Mouse (Mus musculus) lung, embryonic 14.5 days (tissue): ENCODE data around the gene Plg. TPM values are rescaled to one million over a fixed set of nuclear protein-coding genes. Genes with fewer than 3 reads are reported as not detected.

Experiments used
- ATAC-seq: fragments of 200-750 bp; cut with Nextera tagmentation; 2 replicates; pipeline ENCODE4 v1.8.0; 2017; ENCODE audit warnings: mild to moderate bottlenecking, moderate TSS enrichment, moderate library complexity; ENCODE audit not compliant: insufficient read depth
- DNase-seq: peaks from one replicate; pipeline ENCODE4 v3.0.0-alpha.2; 2015
- H3K27ac ChIP-seq: fragments of 300-500 bp; sonication (generic); 2 replicates; pipeline ENCODE4 v1.5.1; 2014; ENCODE audit warnings: low read depth, mild to moderate bottlenecking, moderate library complexity
- H3K27me3 ChIP-seq: fragments of 300-500 bp; sonication (generic); 2 replicates; pipeline ENCODE4 v1.6.1; 2014; ENCODE audit warnings: low read length, control low read depth; ENCODE audit not compliant: insufficient read depth
- H3K36me3 ChIP-seq: fragments of 300-500 bp; sonication (generic); 2 replicates; pipeline ENCODE4 v1.6.1; 2014; ENCODE audit warnings: control low read depth; ENCODE audit not compliant: insufficient read depth
- H3K4me1 ChIP-seq: fragments of 300-500 bp; sonication (generic); 2 replicates; pipeline ENCODE4 v1.6.1; 2014; ENCODE audit warnings: antibody characterized with exemption, control low read depth; ENCODE audit not compliant: insufficient read depth
- H3K4me2 ChIP-seq: fragments of 300-500 bp; sonication (generic); 2 replicates; pipeline ENCODE4 v1.6.1; 2014; ENCODE audit warnings: mild to moderate bottlenecking
- H3K4me3 ChIP-seq: fragments of 300-500 bp; sonication (generic); 2 replicates; pipeline ENCODE4 v1.5.1; 2014; ENCODE audit warnings: low read depth, low read length
- H3K9ac ChIP-seq: fragments of 300-500 bp; sonication (generic); 2 replicates; pipeline ENCODE4 v1.6.1; 2014
- H3K9me3 ChIP-seq: fragments of 300-500 bp; sonication (generic); 2 replicates; pipeline ENCODE4 v1.6.1; 2016; ENCODE audit warnings: low read depth, low read length, control low read depth
- CTCF ChIP-seq: IDR thresholded peaks from 2 replicates; pipeline ENCODE4 v1.5.1; 2016; ENCODE audit warnings: antibody characterized with exemption, low read depth
- WGBS: fragments of 180-500 bp; shearing (Covaris S2); extraction: QIAGEN DNeasy Blood & Tissue Kit; methylation state at CpG from one replicate; pipeline ENCODE4 v1.1.7; 2014; 5-methylcytosine and 5-hydroxymethylcytosine counted together
- polyA plus RNA-seq: library from polyadenylated mRNA; unstranded; fragments of >200 nt; fragmentation: Nextera tagmentation; extraction: Ambion mirVana; gene quantifications from 2 replicates; pipeline ENCODE4 v1.2.1, GENCODE M21; 2014

Gene Plg
- polyA plus RNA-seq, 1 experiment from 2014 or later = 0.08 TPM

- ATAC-seq (no peak), DNase-seq (peak; percentile 11)
- TF ChIP-seq CTCF = no peak
- H3K4me3 ChIP-seq = no peak overlapping the region
- H3K27ac ChIP-seq = no peak overlapping the region
- H3K27me3 ChIP-seq = no peaks in the 10 kb centered on the region
- H3K4me2 ChIP-seq = no peak overlapping the region
- no peaks in the 10 kb centered on the region for H3K9me3 ChIP-seq
- no peak overlapping the region for H3K9ac ChIP-seq
- WGBS = 35% methylated on average over 1 of the region's 1 CpGs
- H3K36me3 ChIP-seq = no peaks in the 10 kb centered on the region
- no peaks in the 10 kb centered on the region for H3K4me1 ChIP-seq
These were observed 25.6 kb upstream of the Plg start for GRCm38 (mm10) chr17:12352781-12353180.

GRCm38 (mm10) chr17:12359876-12360275, 18.5 kb upstream of the Plg start:
- no peak for TF ChIP-seq CTCF
- Histone ChIP-seq H3K4me2 (no peak overlapping the region), H3K27me3 (no peaks in the 10 kb centered on the region), H3K9me3 (no peaks in the 10 kb centered on the region), H3K27ac (no peak overlapping the region), H3K9ac (no peak overlapping the region), H3K4me1 (no peaks in the 10 kb centered on the region), H3K4me3 (no peak overlapping the region), H3K36me3 (no peaks in the 10 kb centered on the region)
- WGBS = 83% methylated on average over 15 of the region's 15 CpGs
- ATAC-seq (no peak), DNase-seq (no peak)

- H3K36me3 ChIP-seq = no peaks in the 10 kb centered on the region
- no peaks in the 10 kb centered on the region for H3K9me3 ChIP-seq
- no peak overlapping the region for H3K4me2 ChIP-seq
- no peak for TF ChIP-seq CTCF
- no peaks in the 10 kb centered on the region for H3K27me3 ChIP-seq
- no peak overlapping the region for H3K9ac ChIP-seq
- no peak overlapping the region for H3K27ac ChIP-seq
- ATAC-seq (no peak), DNase-seq (no peak)
- H3K4me3 ChIP-seq = no peak overlapping the region
- WGBS = 81% methylated on average over 11 of the region's 11 CpGs
- no peaks in the 10 kb centered on the region for H3K4me1 ChIP-seq
These were observed 14.6 kb upstream of the Plg start for GRCm38 (mm10) chr17:12363601-12364425.

- Histone ChIP-seq H3K9me3 (no peaks in the 10 kb centered on the region), H3K4me2 (no peak overlapping the region), H3K36me3 (no peaks in the 10 kb centered on the region), H3K4me3 (no peak overlapping the region), H3K9ac (no peak overlapping the region), H3K4me1 (no peaks in the 10 kb centered on the region), H3K27ac (no peak overlapping the region), H3K27me3 (no peaks in the 10 kb centered on the region)
- DNase-seq (peak; percentile 44), ATAC-seq (no peak)
- WGBS = 68% methylated on average over 8 of the region's 8 CpGs
- peak; percentile 1; the same call in 1 of the 2 replicates for TF ChIP-seq CTCF
These were observed 14.0 kb upstream of the Plg start for GRCm38 (mm10) chr17:12364426-12364735.

- H3K9ac ChIP-seq = no peak overlapping the region
- H3K36me3 ChIP-seq = no peaks in the 10 kb centered on the region
- H3K27ac ChIP-seq = no peak overlapping the region
- H3K4me1 ChIP-seq = no peaks in the 10 kb centered on the region
- H3K9me3 ChIP-seq = no peaks in the 10 kb centered on the region
- DNase-seq (peak; percentile 82), ATAC-seq (peak; percentile 80)
- 30% methylated on average over 5 of the region's 5 CpGs for WGBS
- no peaks in the 10 kb centered on the region for H3K27me3 ChIP-seq
- no peak overlapping the region for H3K4me2 ChIP-seq
- H3K4me3 ChIP-seq = no peak overlapping the region
- TF ChIP-seq CTCF = peak; percentile 77
These were observed 11.0 kb upstream of the Plg start for GRCm38 (mm10) chr17:12367373-12367930.

- ATAC-seq (no peak), DNase-seq (no peak)
- H3K27me3 ChIP-seq = no peaks in the 10 kb centered on the region
- no peak for TF ChIP-seq CTCF
- no peak overlapping the region for H3K27ac ChIP-seq
- H3K9ac ChIP-seq = no peak overlapping the region
- no peaks in the 10 kb centered on the region for H3K9me3 ChIP-seq
- no peak overlapping the region for H3K4me2 ChIP-seq
- no peak overlapping the region for H3K4me3 ChIP-seq
- H3K36me3 ChIP-seq = no peaks in the 10 kb centered on the region
- no peaks in the 10 kb centered on the region for H3K4me1 ChIP-seq
- WGBS = 47% methylated on average over 5 of the region's 5 CpGs
These were observed 9.0 kb upstream of the Plg start for GRCm38 (mm10) chr17:12369393-12369792.

GRCm38 (mm10) chr17:12370289-12370688, 8.1 kb upstream of the Plg start:
- no peaks in the 10 kb centered on the region for H3K4me1 ChIP-seq
- ATAC-seq = no peak
- H3K9ac ChIP-seq = no peak overlapping the region
- H3K27me3 ChIP-seq = no peaks in the 10 kb centered on the region
- no peak for DNase-seq
- no peak overlapping the region for H3K27ac ChIP-seq
- no peak for TF ChIP-seq CTCF
- no peaks in the 10 kb centered on the region for H3K9me3 ChIP-seq
- no peak overlapping the region for H3K4me3 ChIP-seq
- WGBS = 70% methylated on average over 4 of the region's 4 CpGs
- no peak overlapping the region for H3K4me2 ChIP-seq
- H3K36me3 ChIP-seq = no peaks in the 10 kb centered on the region
